Mouse (Mus musculus): ENCODE data around the gene Frmd5. TPM values are rescaled to one million over a fixed set of nuclear protein-coding genes. Genes with fewer than 3 reads are reported as not detected.

The Frmd5 gene
- polyA plus RNA-seq, 1 experiment from 2014 or later: 3.1 TPM

GRCm38 (mm10) chr2:121730486-121730885 is 76.4 kb downstream of the Frmd5 start:
- no peak for DNase-seq (ENCODE audit: low spot score)
- Histone ChIP-seq H3K4me1 (ENCODE audit: insufficient read depth, low read depth, low read length) (no peaks in the 10 kb centered on the region), H3K27ac (ENCODE audit: low read length) (no peak overlapping the region), H3K27me3 (replicated peaks; ENCODE audit: insufficient read depth, low read length) (no peaks in the 10 kb centered on the region), H3K4me3 (ENCODE audit: low read depth, low read length) (no peak overlapping the region), H3K9me3 (ENCODE audit: low read length) (no peaks in the 10 kb centered on the region), H3K9ac (replicated peaks; ENCODE audit: low read depth) (no peak overlapping the region), H3K36me3 (ENCODE audit: insufficient read depth, low read length) (no peaks in the 10 kb centered on the region), H3K4me2 (replicated peaks; ENCODE audit: low read depth, low read length) (no peak overlapping the region)
- TF ChIP-seq EP300 (IDR thresholded peaks at IDR 0.05) (no peak), CTCF (IDR thresholded peaks at IDR 0.05) (no peak)
- ATAC-seq: no peak
- WGBS: 92% methylated on average over 11 of the region's 11 CpGs

GRCm38 (mm10) chr2:121728907-121729575 is 77.8 kb downstream of the Frmd5 start:
- Histone ChIP-seq H3K36me3 (ENCODE audit: insufficient read depth, low read length) (no peaks in the 10 kb centered on the region), H3K27me3 (replicated peaks; ENCODE audit: insufficient read depth, low read length) (no peaks in the 10 kb centered on the region), H3K4me2 (replicated peaks; ENCODE audit: low read depth, low read length) (no peak overlapping the region), H3K4me1 (ENCODE audit: insufficient read depth, low read depth, low read length) (no peaks in the 10 kb centered on the region), H3K9me3 (ENCODE audit: low read length) (no peaks in the 10 kb centered on the region), H3K9ac (replicated peaks; ENCODE audit: low read depth) (no peak overlapping the region), H3K27ac (ENCODE audit: low read length) (no peak overlapping the region), H3K4me3 (ENCODE audit: low read depth, low read length) (no peak overlapping the region)
- DNase-seq (ENCODE audit: low spot score): no peak
- 74% methylated on average over 9 of the region's 9 CpGs for WGBS
- TF ChIP-seq EP300 (IDR thresholded peaks at IDR 0.05): no peak
- no peak for TF ChIP-seq CTCF (IDR thresholded peaks at IDR 0.05)
- ATAC-seq: no peak

GRCm38 (mm10) chr2:121724866-121725265 is 82.0 kb downstream of the Frmd5 start:
- Histone ChIP-seq H3K4me2 (replicated peaks; ENCODE audit: low read depth, low read length) (no peak overlapping the region), H3K27me3 (replicated peaks; ENCODE audit: insufficient read depth, low read length) (no peaks in the 10 kb centered on the region), H3K4me1 (ENCODE audit: insufficient read depth, low read depth, low read length) (no peaks in the 10 kb centered on the region), H3K9me3 (ENCODE audit: low read length) (no peaks in the 10 kb centered on the region), H3K9ac (replicated peaks; ENCODE audit: low read depth) (no peak overlapping the region), H3K27ac (ENCODE audit: low read length) (no peak overlapping the region), H3K4me3 (ENCODE audit: low read depth, low read length) (no peak overlapping the region), H3K36me3 (ENCODE audit: insufficient read depth, low read length) (no peaks in the 10 kb centered on the region)
- ATAC-seq: no peak
- WGBS: 71% methylated on average over 4 of the region's 4 CpGs
- DNase-seq (ENCODE audit: low spot score): no peak
- TF ChIP-seq CTCF (IDR thresholded peaks at IDR 0.05): no peak
- TF ChIP-seq EP300 (IDR thresholded peaks at IDR 0.05): no peak

- TF ChIP-seq EP300 (IDR thresholded peaks at IDR 0.05) (no peak), CTCF (IDR thresholded peaks at IDR 0.05) (no peak)
- WGBS: 85% methylated on average over 8 of the region's 8 CpGs
- Histone ChIP-seq H3K9me3 (ENCODE audit: low read length) (no peaks in the 10 kb centered on the region), H3K4me3 (ENCODE audit: low read depth, low read length) (no peak overlapping the region), H3K36me3 (ENCODE audit: insufficient read depth, low read length) (no peaks in the 10 kb centered on the region), H3K27ac (ENCODE audit: low read length) (no peak overlapping the region), H3K9ac (replicated peaks; ENCODE audit: low read depth) (no peak overlapping the region), H3K4me1 (ENCODE audit: insufficient read depth, low read depth, low read length) (no peaks in the 10 kb centered on the region), H3K27me3 (replicated peaks; ENCODE audit: insufficient read depth, low read length) (no peaks in the 10 kb centered on the region), H3K4me2 (replicated peaks; ENCODE audit: low read depth, low read length) (no peak overlapping the region)
- ATAC-seq: no peak
- DNase-seq (ENCODE audit: low spot score): no peak
Measured at GRCm38 (mm10) chr2:121723796-121724195, 83.1 kb downstream of the Frmd5 start.

- Histone ChIP-seq H3K36me3 (ENCODE audit: insufficient read depth, low read length) (no peaks in the 10 kb centered on the region), H3K27me3 (replicated peaks; ENCODE audit: insufficient read depth, low read length) (no peaks in the 10 kb centered on the region), H3K4me2 (replicated peaks; ENCODE audit: low read depth, low read length) (no peak overlapping the region), H3K9me3 (ENCODE audit: low read length) (no peaks in the 10 kb centered on the region), H3K4me3 (ENCODE audit: low read depth, low read length) (no peak overlapping the region), H3K4me1 (ENCODE audit: insufficient read depth, low read depth, low read length) (no peaks in the 10 kb centered on the region), H3K9ac (replicated peaks; ENCODE audit: low read depth) (no peak overlapping the region), H3K27ac (ENCODE audit: low read length) (no peak overlapping the region)
- DNase-seq (ENCODE audit: low spot score) (no peak), ATAC-seq (no peak)
- TF ChIP-seq CTCF (IDR thresholded peaks at IDR 0.05) (no peak), EP300 (IDR thresholded peaks at IDR 0.05) (no peak)
- WGBS: 77% methylated on average over 6 of the region's 6 CpGs
Measured at GRCm38 (mm10) chr2:121719000-121719399, 87.9 kb downstream of the Frmd5 start.

- 70% methylated on average over 3 of the region's 3 CpGs for WGBS
- Histone ChIP-seq H3K4me1 (ENCODE audit: insufficient read depth, low read depth, low read length) (no peaks in the 10 kb centered on the region), H3K27me3 (replicated peaks; ENCODE audit: insufficient read depth, low read length) (no peaks in the 10 kb centered on the region), H3K4me3 (ENCODE audit: low read depth, low read length) (no peak overlapping the region), H3K9ac (replicated peaks; ENCODE audit: low read depth) (no peak overlapping the region), H3K4me2 (replicated peaks; ENCODE audit: low read depth, low read length) (no peak overlapping the region), H3K27ac (ENCODE audit: low read length) (no peak overlapping the region), H3K36me3 (ENCODE audit: insufficient read depth, low read length) (no peaks in the 10 kb centered on the region), H3K9me3 (ENCODE audit: low read length) (no peaks in the 10 kb centered on the region)
- ATAC-seq: no peak
- no peak for DNase-seq (ENCODE audit: low spot score)
- TF ChIP-seq EP300 (IDR thresholded peaks at IDR 0.05) (no peak), CTCF (IDR thresholded peaks at IDR 0.05) (no peak)
Measured at GRCm38 (mm10) chr2:121717133-121717532, 89.8 kb downstream of the Frmd5 start.

- no peaks in the 10 kb centered on the region for H3K4me1 ChIP-seq (ENCODE audit: insufficient read depth, low read depth, low read length)
- H3K36me3 ChIP-seq (ENCODE audit: insufficient read depth, low read length): no peaks in the 10 kb centered on the region
- H3K27me3 ChIP-seq (replicated peaks; ENCODE audit: insufficient read depth, low read length): no peaks in the 10 kb centered on the region
- H3K4me2 ChIP-seq (replicated peaks; ENCODE audit: low read depth, low read length): no peak overlapping the region
- no peak overlapping the region for H3K9ac ChIP-seq (replicated peaks; ENCODE audit: low read depth)
- TF ChIP-seq EP300 (IDR thresholded peaks at IDR 0.05) (no peak), CTCF (IDR thresholded peaks at IDR 0.05) (no peak)
- 51% methylated on average over 4 of the region's 4 CpGs for WGBS
- H3K27ac ChIP-seq (ENCODE audit: low read length): no peak overlapping the region
- ATAC-seq (peak; percentile 74), DNase-seq (ENCODE audit: low spot score) (peak; percentile 74)
- H3K4me3 ChIP-seq (ENCODE audit: low read depth, low read length): no peak overlapping the region
- H3K9me3 ChIP-seq (ENCODE audit: low read length): no peaks in the 10 kb centered on the region
Measured at GRCm38 (mm10) chr2:121713567-121713966, 93.3 kb downstream of the Frmd5 start.
